Mouse (Mus musculus): ENCODE data around the gene Tatdn2. TPM values are rescaled to one million over a fixed set of nuclear protein-coding genes. Genes with fewer than 3 reads are reported as not detected.

The Tatdn2 gene
- polyA plus RNA-seq, 1 experiment: 24.3 TPM

DNA sequence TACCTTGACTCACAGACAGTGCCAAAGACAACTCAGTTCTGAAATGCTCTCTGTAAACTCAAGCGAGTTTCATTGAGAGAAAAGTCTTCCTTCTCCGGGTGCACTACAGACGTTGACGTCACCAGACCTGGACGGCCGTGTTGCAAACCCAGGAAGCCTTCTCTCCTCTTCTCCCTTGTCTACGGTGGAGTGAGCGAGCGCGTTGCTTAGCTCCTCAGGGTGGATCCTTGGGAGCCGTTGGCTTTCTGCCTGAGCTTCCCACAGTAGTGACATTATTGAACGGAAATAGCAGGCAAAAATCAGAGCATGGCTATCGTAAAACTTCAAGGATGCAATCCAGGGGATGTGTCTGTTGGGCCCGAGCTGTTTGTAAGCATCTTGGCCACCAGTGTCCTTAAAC is 50.4 kb downstream of the Tatdn2 start:
- H3K27me3 ChIP-seq (ENCODE audit: control insufficient read depth, insufficient read depth, low read length): 0 out of 2 replicates have a peak, but pooled peaks cover 2% of the 10 kb centered on the region
- no peaks in the 10 kb centered on the region for H3K36me3 ChIP-seq (ENCODE audit: control insufficient read depth, insufficient read depth, low read length)
- no peak overlapping the region for H3K4me3 ChIP-seq (ENCODE audit: extremely low read depth, insufficient read depth, insufficient read length)
- WGBS: 85% methylated on average over 14 of the region's 14 CpGs
- TF ChIP-seq POLR2A (IDR thresholded peaks at IDR 0.05; ENCODE audit: low read depth, low read length) (no peak), CTCF (IDR thresholded peaks at IDR 0.05; ENCODE audit: extremely low read depth, insufficient read depth, insufficient read length, insufficient replicate concordance) (no peak)
- H3K27ac ChIP-seq (ENCODE audit: insufficient read depth, low read length): no peak overlapping the region
- DNase-seq (ENCODE audit: low read depth in 1 of 2, low spot score in 2 of 2): no peak
- H3K4me1 ChIP-seq (ENCODE audit: control insufficient read depth, insufficient read depth, insufficient read length): peaks cover 5% of the 10 kb centered on the region; the same call in 1 of the 2 replicates

DNA sequence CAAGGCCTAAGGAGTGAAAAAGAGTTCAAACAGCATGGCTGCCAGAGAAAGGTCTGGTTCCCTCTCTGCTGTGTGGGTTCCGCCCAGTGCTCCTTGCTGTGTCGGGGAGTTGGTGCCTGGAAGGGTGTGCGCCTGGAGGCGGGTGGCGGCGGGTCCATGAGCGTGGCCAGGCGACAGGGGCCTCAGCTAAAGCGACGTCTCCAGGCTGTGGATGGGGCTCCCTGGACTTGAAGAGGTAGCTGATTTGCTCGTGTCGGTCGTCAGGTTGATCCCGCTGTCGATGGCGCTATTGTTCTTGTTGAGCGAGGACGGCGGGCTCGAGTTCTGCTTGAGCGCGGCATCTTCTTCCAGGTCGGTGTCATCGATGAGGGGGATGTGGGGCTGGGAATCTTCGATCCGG is 51.5 kb downstream of the Tatdn2 start:
- 34% methylated on average over 26 of the region's 26 CpGs for WGBS
- H3K36me3 ChIP-seq (ENCODE audit: control insufficient read depth, insufficient read depth, low read length): no peaks in the 10 kb centered on the region
- DNase-seq (ENCODE audit: low read depth in 1 of 2, low spot score in 2 of 2): no peak
- 0 out of 2 replicates have a peak, but pooled peaks cover 2% of the 10 kb centered on the region for H3K27me3 ChIP-seq (ENCODE audit: control insufficient read depth, insufficient read depth, low read length)
- H3K4me1 ChIP-seq (ENCODE audit: control insufficient read depth, insufficient read depth, insufficient read length): peaks cover 5% of the 10 kb centered on the region; the same call in 1 of the 2 replicates
- peak overlapping the region; percentile 40; the same call in 1 of the 2 replicates for H3K27ac ChIP-seq (ENCODE audit: insufficient read depth, low read length)
- TF ChIP-seq POLR2A (IDR thresholded peaks at IDR 0.05; ENCODE audit: low read depth, low read length): no peak
- TF ChIP-seq CTCF (IDR thresholded peaks at IDR 0.05; ENCODE audit: extremely low read depth, insufficient read depth, insufficient read length, insufficient replicate concordance): no peak
- H3K4me3 ChIP-seq (ENCODE audit: extremely low read depth, insufficient read depth, insufficient read length): peak overlapping the region; percentile 19; the same call in 1 of the 2 replicates

GRCm38 (mm10) chr6:113749119-113749685 is 52.4 kb downstream of the Tatdn2 start:
- WGBS: 34% methylated on average over 17 of the region's 17 CpGs
- no peak for DNase-seq (ENCODE audit: low read depth in 1 of 2, low spot score in 2 of 2)
- H3K4me1 ChIP-seq (ENCODE audit: control insufficient read depth, insufficient read depth, insufficient read length): peaks cover 5% of the 10 kb centered on the region; the same call in 1 of the 2 replicates
- 0 out of 2 replicates have a peak, but pooled peaks cover 2% of the 10 kb centered on the region for H3K27me3 ChIP-seq (ENCODE audit: control insufficient read depth, insufficient read depth, low read length)
- no peaks in the 10 kb centered on the region for H3K36me3 ChIP-seq (ENCODE audit: control insufficient read depth, insufficient read depth, low read length)
- peak overlapping the region; percentile 10; the same call in 1 of the 2 replicates for H3K4me3 ChIP-seq (ENCODE audit: extremely low read depth, insufficient read depth, insufficient read length)
- TF ChIP-seq CTCF (IDR thresholded peaks at IDR 0.05; ENCODE audit: extremely low read depth, insufficient read depth, insufficient read length, insufficient replicate concordance): no peak
- TF ChIP-seq POLR2A (IDR thresholded peaks at IDR 0.05; ENCODE audit: low read depth, low read length): no peak
- H3K27ac ChIP-seq (ENCODE audit: insufficient read depth, low read length): no peak overlapping the region

Other genes with a start within 250 kb of the Tatdn2 start
- 0.61 and 1.3 TPM in 2 replicates for gene Il17re, start 238.6 kb upstream of the Tatdn2 start, polyA plus RNA-seq (2012; rRNA removed)
- gene Il17rc, start 225.6 kb upstream of the Tatdn2 start, polyA plus RNA-seq (2012; rRNA removed): 10.9 and 12.4 TPM in 2 replicates
- 7.8 and 8.4 TPM in 2 replicates for gene Creld1, start 213.8 kb upstream of the Tatdn2 start, polyA plus RNA-seq (2012; rRNA removed)
- 0.04 TPM in 2 replicates for gene Prrt3, start 195.1 kb upstream of the Tatdn2 start, polyA plus RNA-seq (2012; rRNA removed)
- 18.2 and 20.0 TPM in 2 replicates for gene Emc3, start 165.4 kb upstream of the Tatdn2 start, polyA plus RNA-seq (2012; rRNA removed)
- 2.3 and 2.8 TPM in 2 replicates for gene Fancd2, start 165.4 kb upstream of the Tatdn2 start, polyA plus RNA-seq (2012; rRNA removed)
- not detected in 2 replicates for gene Fancd2os, start 96.3 kb upstream of the Tatdn2 start, polyA plus RNA-seq (2012; rRNA removed)
- gene Brk1, start 92.3 kb upstream of the Tatdn2 start, polyA plus RNA-seq (2012; rRNA removed): 97.5 and 107 TPM in 2 replicates
- gene Vhl, start 73.1 kb upstream of the Tatdn2 start, polyA plus RNA-seq (2012; rRNA removed): 18.7 and 19.3 TPM in 2 replicates
- 42.4 and 56.2 TPM in 2 replicates for gene Irak2, start 58.6 kb upstream of the Tatdn2 start, polyA plus RNA-seq (2012; rRNA removed)
- gene Ghrl, start 22.8 kb downstream of the Tatdn2 start, polyA plus RNA-seq (2012; rRNA removed): 0.54 TPM in 1 of 2 replicates, not detected in the other
- gene Sec13, start 43.7 kb downstream of the Tatdn2 start, polyA plus RNA-seq (2012; rRNA removed): 80.0 and 81.8 TPM in 2 replicates